Mouse (Mus musculus): ENCODE data around the gene Lrrc1.
"Not testable (repeated sequence)": the region's sequence is repeated elsewhere in the genome, so short reads cannot be mapped to it uniquely, and the experiment has no call there.

Gene Lrrc1

DNA sequence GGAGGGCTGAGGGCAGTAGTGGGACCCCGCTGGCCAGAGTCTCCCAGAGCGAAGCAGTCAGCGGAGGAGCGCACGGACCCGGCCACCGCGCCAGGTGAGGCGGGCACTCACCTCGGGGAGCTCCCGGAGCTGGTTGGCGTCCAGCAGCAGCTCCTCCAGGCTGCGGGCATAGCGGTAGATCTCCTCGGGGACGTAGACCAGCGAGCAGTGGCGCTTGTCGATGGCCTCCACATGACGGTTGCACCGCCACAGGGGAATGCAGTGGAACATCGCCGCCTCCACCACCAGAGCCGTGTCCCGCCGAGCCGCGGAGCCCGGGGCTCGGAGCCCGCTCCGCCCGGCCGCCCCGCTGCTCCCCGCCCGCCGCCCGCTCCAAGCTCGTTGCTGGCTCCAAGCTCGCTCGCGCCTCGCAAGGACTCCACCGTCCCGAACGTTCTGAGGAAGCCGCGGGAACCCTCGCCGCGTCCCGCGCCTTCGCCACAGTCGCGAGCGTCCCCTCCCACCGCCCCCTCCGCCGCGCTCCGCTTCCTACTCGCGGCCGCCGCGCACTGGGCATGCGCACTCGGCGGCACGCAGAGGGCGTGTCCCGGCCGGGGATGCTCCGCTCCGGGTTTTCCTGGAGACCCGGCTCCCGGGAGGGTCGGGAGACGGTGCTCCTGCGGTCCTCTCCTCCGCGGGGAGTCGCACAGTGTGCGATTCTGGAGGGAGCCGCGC lies at the start of gene Lrrc1:
Gene Lrrc1, minus strand, starts transcription at position 517 of the 714 bp plus-strand sequence.
- peak; percentile 92 to 95 for DNase-seq

DNA sequence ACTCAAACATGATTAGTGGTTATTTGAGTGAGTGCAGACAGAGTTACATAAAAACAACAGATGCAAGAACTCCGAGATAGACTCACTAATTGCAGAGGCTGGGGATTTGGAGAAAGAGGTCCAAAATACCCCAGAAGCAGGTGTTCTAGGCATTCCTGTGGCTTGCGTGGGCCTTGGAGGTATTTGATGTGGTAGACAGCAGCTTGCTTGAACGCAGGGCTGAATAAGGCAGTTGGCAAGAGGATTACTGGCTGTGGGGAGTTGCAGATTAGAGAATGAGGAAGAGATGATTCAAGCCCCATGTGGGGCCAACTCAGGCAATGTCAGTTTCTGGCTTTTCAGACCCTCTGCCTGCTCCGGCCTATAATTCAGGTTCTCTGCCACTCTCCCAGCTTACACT lies 47.8 kb upstream of the Lrrc1 start:
- no peak for DNase-seq

DNA sequence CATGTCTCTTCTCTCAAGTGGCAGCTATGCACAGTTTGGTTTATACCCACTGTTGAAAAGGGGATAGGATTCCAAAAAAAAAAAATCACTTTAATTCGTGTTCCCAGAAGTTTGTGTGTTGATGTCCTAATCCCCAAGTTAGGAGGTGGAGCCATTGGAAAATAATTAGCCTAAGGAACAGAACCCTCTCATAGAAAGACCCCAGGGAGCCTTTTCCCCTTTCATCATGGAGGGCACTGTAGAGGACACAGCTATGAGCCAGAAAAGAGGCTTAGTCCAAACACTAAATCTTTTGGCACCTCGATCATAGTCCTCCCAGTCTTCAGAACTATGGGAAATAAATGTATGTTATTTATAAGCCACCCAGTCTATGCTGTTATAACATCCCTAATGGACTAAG lies 44.8 kb upstream of the Lrrc1 start:
- DNase-seq, result no peak

DNA sequence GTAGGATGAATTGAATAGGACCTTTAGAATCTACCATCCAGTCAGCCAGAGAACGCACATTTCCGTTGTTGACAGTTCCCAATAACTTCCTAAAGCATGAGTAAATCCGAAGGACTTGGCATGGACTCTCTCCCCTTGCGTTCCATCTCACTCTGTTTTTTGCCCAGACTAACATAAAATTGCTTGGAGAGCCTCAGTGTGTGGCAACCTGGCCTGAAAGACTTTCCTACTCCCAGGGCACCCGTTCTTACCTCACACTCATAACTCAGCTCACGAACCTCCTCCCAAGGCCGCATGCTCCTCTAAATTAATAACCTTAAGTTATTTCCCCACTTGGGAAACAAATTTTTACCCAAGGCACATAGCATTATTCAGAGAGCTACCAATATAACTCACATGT lies 42.9 kb upstream of the Lrrc1 start:
- no peak for DNase-seq

GRCm38 (mm10) chr9:77586806-77587591 lies 42.3 kb upstream of the Lrrc1 start:
- no peak for DNase-seq

DNA sequence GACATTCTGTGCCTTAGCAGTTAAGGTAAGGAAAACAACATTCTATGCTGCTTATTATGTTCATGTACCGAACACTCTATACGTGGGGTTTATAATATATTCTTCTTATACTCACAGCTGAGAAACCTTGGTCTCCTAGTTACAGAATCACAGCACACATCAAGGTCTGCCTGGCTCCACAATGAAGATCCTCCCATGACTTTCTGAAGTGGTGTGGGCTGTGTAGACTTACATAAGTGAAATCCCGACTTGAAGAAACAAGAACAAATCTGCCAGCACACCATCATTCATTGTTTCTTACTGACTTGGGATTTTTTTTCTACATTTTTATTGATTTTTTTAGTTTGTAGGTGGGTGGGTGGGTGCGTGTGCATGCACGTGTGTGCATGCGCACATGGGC lies 40.1 kb upstream of the Lrrc1 start:
- no peak for DNase-seq

- no peak for DNase-seq
Measured at GRCm38 (mm10) chr9:77583302-77583701, 38.6 kb upstream of the Lrrc1 start.

DNA sequence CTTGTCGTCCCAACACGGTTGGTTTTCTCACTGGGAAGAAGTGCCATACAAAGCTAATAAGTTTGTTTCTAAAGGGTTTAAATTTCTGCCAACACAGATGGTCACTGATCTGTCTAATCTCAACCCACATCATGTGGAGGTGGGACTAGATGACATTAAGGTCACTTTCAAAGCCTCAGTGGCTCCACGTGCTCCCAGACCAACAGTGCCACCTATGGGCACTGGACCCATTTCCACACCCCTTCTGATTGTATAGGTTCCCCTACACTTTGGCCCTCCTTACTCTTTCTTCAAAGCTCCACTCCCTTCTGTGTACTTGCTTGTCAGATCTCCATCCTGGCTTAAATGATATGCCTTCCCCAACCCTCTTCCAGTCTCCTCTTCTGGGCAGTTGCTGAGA lies 35.2 kb upstream of the Lrrc1 start:
- DNase-seq, result peak; percentile 12 to 24

DNA sequence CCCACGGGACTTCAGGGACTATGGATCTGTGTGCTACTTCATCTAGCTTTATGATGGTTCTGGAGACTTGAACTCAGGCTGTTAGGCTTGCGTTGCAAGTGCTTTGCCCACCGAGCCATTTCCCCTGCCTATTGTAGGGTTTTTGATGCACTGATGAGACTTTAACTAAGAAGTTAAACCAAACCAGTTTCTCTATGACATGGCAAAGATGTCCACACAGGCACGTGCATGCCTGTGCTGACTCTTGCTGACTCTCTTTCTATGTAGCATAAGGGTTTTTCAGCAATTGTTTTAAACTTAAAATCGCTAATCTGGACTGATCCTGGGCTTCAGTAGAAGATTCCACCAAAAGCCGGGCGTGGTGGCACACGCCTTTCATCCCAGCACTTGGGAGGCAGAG lies 33.3 kb upstream of the Lrrc1 start:
- DNase-seq, result no peak

DNA sequence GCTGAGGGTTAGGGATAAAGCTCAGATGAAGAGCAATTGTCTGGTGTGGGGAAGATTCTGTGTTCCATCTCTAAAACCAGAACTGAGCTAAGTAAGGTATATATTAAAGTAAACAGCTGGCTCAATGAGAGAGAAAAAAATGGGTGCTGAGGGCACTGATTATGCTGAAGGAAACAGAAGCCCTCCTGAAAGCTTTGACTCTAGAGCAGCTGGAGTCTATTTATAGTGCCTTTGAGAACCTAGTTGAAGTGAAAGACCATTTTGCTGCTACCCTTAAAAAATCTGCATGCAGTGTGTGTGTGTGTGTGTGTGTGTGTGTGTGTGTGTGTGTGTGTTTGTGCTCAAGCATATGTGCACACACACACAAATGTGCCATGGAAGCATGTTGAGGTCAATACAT lies 32.7 kb upstream of the Lrrc1 start:
- DNase-seq, result no peak

- DNase-seq, result no peak
Measured at GRCm38 (mm10) chr9:77576320-77576719, 31.6 kb upstream of the Lrrc1 start.

GRCm38 (mm10) chr9:77574996-77575395 lies 30.3 kb upstream of the Lrrc1 start:
- DNase-seq, result not testable (repeated sequence)

DNA sequence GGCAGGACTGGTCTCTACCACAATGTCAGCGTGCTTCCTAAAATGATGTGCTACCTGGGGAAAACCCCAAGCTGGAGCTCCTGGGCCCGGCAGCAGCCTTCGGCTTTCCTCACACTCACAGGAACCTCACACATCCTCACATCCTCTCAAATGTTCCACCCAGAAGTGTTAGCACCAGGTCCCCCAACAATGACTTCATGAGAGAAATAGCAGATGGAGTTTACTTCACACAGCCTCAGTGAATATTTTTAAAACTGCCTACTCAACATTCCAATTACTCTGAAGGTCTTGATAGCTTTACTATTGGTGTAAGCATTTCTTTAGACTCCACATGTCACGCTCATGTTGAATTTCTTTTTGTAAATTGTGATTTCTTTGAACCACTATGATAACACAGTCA lies 27.2 kb upstream of the Lrrc1 start:
- DNase-seq, result no peak

GRCm38 (mm10) chr9:77568789-77569506 lies 24.3 kb upstream of the Lrrc1 start:
- DNase-seq, result no peak

- DNase-seq, result no peak
Measured at GRCm38 (mm10) chr9:77561827-77562226, 17.2 kb upstream of the Lrrc1 start.

DNA sequence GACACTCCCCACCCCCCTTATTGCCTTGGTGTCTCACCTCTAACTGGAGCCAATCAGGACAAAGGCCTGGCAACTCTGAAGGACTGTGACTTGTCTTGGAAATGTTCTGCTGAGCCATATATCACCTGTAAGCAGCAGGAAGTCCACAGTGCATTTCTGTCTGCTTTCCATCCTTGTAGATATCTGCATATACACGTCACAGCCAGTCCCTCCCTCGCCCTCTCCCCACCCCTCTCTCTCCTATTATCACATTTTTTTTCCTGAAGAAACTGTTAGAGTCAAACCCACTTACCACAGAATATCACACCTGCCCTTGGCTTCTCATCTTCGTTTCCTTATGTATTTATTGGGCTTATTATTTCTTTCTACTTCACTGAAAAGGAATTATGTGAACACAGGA lies 13.3 kb upstream of the Lrrc1 start:
- no peak for DNase-seq

GRCm38 (mm10) chr9:77557181-77557580 lies 12.5 kb upstream of the Lrrc1 start:
- no peak for DNase-seq

- no peak for DNase-seq
Measured at GRCm38 (mm10) chr9:77556435-77556834, 11.8 kb upstream of the Lrrc1 start.

- DNase-seq, result no peak
Measured at GRCm38 (mm10) chr9:77553465-77553864, 8.8 kb upstream of the Lrrc1 start.

DNA sequence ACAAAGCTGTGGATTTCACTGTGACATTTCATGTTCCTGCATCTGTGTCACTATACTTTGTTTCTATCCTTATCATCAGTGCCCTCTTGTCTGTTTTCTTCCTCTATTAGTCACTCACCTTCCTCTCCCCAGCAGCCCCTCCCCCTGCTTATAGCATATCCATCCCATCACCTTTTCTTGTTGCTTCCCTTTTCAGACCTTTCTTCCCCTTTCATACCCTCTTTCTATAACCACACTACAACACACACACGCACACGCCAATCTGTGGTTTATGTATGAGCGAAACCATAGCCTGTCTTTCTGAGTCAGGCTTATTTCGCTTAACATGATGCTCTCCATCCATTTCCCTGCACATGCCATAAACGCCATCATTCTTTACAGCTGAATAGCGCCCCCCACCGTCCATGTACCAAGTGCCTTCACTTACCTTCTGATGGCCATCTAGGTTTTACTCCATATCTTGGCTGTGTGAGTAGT lies 6.4 kb upstream of the Lrrc1 start:
- DNase-seq, result peak in 1 of 2 experiments; percentile 17

DNA sequence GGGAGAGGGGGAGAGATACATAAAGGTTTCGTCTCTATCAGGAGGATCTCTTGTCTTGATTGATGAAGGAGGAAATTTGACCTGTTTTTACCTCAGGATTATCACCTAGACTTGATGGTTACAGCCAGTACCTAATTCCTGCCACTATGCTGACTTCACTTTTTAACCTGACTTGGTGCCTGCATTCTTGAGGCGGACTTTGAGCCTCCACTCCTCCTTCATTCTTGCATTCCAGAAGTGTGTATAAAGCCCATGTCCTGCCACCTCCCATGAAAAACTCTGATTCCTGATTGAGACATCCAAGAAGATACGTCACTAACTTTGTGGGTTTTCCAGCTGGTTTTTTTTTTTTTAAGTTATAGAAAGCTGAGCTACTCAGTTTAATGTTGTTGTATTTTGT lies 1.3 kb upstream of the Lrrc1 start:
- peak; percentile 17 to 54 for DNase-seq

- no peak for DNase-seq
Measured at GRCm38 (mm10) chr9:77545068-77545421, 375 bp upstream of the Lrrc1 start.
